ENCODE assay signal across 27 mouse cellular contexts in genomic region chr3:147968271-147968670, GRCm38 (mm10).
A peak's percentile ranks its signal among the peaks of the same experiment; 100 is the strongest.
DNase-seq lines count a peak whose midpoint lies in the region; ATAC-seq and TF ChIP-seq lines count a peak whose summit lies in the region.
"Had no signal": no experiment of that assay in that cellular context is flagged by ENCODE, and none has a peak within 500 bp of the region (broad histone marks: within the 10 kb centered on the region; RNA-seq: fewer than 3 reads in every experiment).

No protein-coding gene starts in this region.

- no peak for TF ChIP-seq CTCF in midbrain, postnatal 0 days (IDR thresholded peaks at IDR 0.05)

- no peaks in the 10 kb centered on the region for H3K36me3 ChIP-seq in neural tube, embryonic 11.5 days (ENCODE audit: control insufficient read depth, insufficient read depth, low read length)
- no peaks in the 10 kb centered on the region for H3K36me3 ChIP-seq in neural tube, embryonic 15.5 days
- H3K36me3 ChIP-seq in embryonic facial prominence, embryonic 14.5 days (ENCODE audit: control insufficient read depth, insufficient read depth, low read length): no peaks in the 10 kb centered on the region
- no peaks in the 10 kb centered on the region for H3K36me3 ChIP-seq in midbrain, embryonic 11.5 days (ENCODE audit: control insufficient read depth, insufficient read depth, low read length)
- H3K36me3 ChIP-seq in midbrain, postnatal 0 days (ENCODE audit: insufficient read depth, low read length): no peaks in the 10 kb centered on the region
- H3K36me3 ChIP-seq in limb, embryonic 10.5 days: no peaks in the 10 kb centered on the region
- H3K36me3 ChIP-seq: heart, embryonic 15.5 days; limb, embryonic 12.5 days; stomach, embryonic 15.5 days had no signal

- H3K27me3 ChIP-seq in neural tube, embryonic 11.5 days (ENCODE audit: control insufficient read depth, insufficient read depth, low read length): no peaks in the 10 kb centered on the region
- H3K27me3 ChIP-seq in neural tube, embryonic 15.5 days (replicated peaks): no peaks in the 10 kb centered on the region
- no peaks in the 10 kb centered on the region for H3K27me3 ChIP-seq in embryonic facial prominence, embryonic 14.5 days (replicated peaks; ENCODE audit: control insufficient read depth, insufficient read depth, low read length)
- H3K27me3 ChIP-seq in midbrain, embryonic 11.5 days (ENCODE audit: control insufficient read depth, insufficient read depth, low read length): no peaks in the 10 kb centered on the region
- no peaks in the 10 kb centered on the region for H3K27me3 ChIP-seq in midbrain, postnatal 0 days (ENCODE audit: insufficient read depth, low read length)
- H3K27me3 ChIP-seq in limb, embryonic 10.5 days (ENCODE audit: low read depth, poor library complexity, severe bottlenecking): no peaks in the 10 kb centered on the region
- H3K27me3 ChIP-seq: heart, embryonic 15.5 days; stomach, embryonic 15.5 days had no signal

- WGBS in neural tube, embryonic 11.5 days: 67% methylated on average over 11 of the region's 11 CpGs
- WGBS in neural tube, embryonic 15.5 days: 56% methylated on average over 11 of the region's 11 CpGs
- WGBS in embryonic facial prominence, embryonic 14.5 days: 69% methylated on average over 11 of the region's 11 CpGs
- WGBS in midbrain, embryonic 11.5 days: 47% methylated on average over 11 of the region's 11 CpGs
- WGBS in midbrain, postnatal 0 days: 42% methylated on average over 11 of the region's 11 CpGs
- 85% methylated on average over 11 of the region's 11 CpGs for WGBS in limb, embryonic 10.5 days

- peaks cover 4% of the 10 kb centered on the region for H3K4me1 ChIP-seq in neural tube, embryonic 11.5 days (ENCODE audit: control insufficient read depth, insufficient read depth, low read length)
- H3K4me1 ChIP-seq in neural tube, embryonic 15.5 days: peaks cover 15% of the 10 kb centered on the region
- peaks cover 20% of the 10 kb centered on the region; the same call in 1 of the 2 replicates for H3K4me1 ChIP-seq in embryonic facial prominence, embryonic 14.5 days (ENCODE audit: control insufficient read depth, insufficient read depth, low read length)
- peaks cover 30% of the 10 kb centered on the region for H3K4me1 ChIP-seq in midbrain, embryonic 11.5 days (ENCODE audit: control insufficient read depth, insufficient read depth, low read length)
- peaks cover 6% of the 10 kb centered on the region; the same call in 1 of the 2 replicates for H3K4me1 ChIP-seq in midbrain, postnatal 0 days (ENCODE audit: insufficient read depth, low read length)
- peaks cover 36% of the 10 kb centered on the region for H3K4me1 ChIP-seq in limb, embryonic 10.5 days
- H3K4me1 ChIP-seq: stomach, embryonic 15.5 days had no signal

- H3K27ac ChIP-seq in neural tube, embryonic 11.5 days (ENCODE audit: low read depth, low read length): no peak overlapping the region
- no peak overlapping the region for H3K27ac ChIP-seq in neural tube, embryonic 15.5 days (replicated peaks)
- no peak overlapping the region for H3K27ac ChIP-seq in embryonic facial prominence, embryonic 14.5 days (replicated peaks; ENCODE audit: low read depth, low read length)
- peak overlapping the region; percentile 17; the same call in 1 of the 2 replicates for H3K27ac ChIP-seq in midbrain, embryonic 11.5 days (ENCODE audit: low read depth, low read length)
- H3K27ac ChIP-seq in midbrain, postnatal 0 days (ENCODE audit: low read depth, low read length): 0 out of 2 replicates have a peak overlapping the region, but pooled peaks have one; percentile 26
- H3K27ac ChIP-seq in limb, embryonic 10.5 days: no peak overlapping the region
- H3K27ac ChIP-seq: heart, adult 2 months; heart, embryonic 15.5 days; layer of hippocampus, adult 2 months; limb, embryonic 12.5 days; macrophage; stomach, embryonic 15.5 days had no signal

- ATAC-seq in neural tube, embryonic 11.5 days (ENCODE audit: insufficient read depth, low FRiP score, low TSS enrichment): 0 out of 2 replicates have a peak, but pooled peaks have one; percentile 14
- ATAC-seq in neural tube, embryonic 15.5 days (ENCODE audit: low FRiP score): no peak
- no peak for ATAC-seq in embryonic facial prominence, embryonic 14.5 days (ENCODE audit: low read depth)
- ATAC-seq in midbrain, embryonic 11.5 days (ENCODE audit: low FRiP score): peak; percentile 49
- ATAC-seq in midbrain, postnatal 0 days (ENCODE audit: low FRiP score): no peak
- ATAC-seq in CD4-positive, CD25-positive, alpha-beta regulatory T cell, adult 4 months: no peak
- ATAC-seq: activated CD4-positive, CD25-positive, alpha-beta regulatory T cell, adult 4 months; intestine, embryonic 16.5 days; liver, postnatal 0 days; lung, postnatal 0 days had no signal

- H3K4me3 ChIP-seq in neural tube, embryonic 11.5 days (ENCODE audit: low read depth, low read length): no peak overlapping the region
- H3K4me3 ChIP-seq in neural tube, embryonic 15.5 days (replicated peaks): no peak overlapping the region
- H3K4me3 ChIP-seq in embryonic facial prominence, embryonic 14.5 days (ENCODE audit: low read depth, low read length): no peak overlapping the region
- no peak overlapping the region for H3K4me3 ChIP-seq in midbrain, embryonic 11.5 days (ENCODE audit: low read depth, low read length)
- H3K4me3 ChIP-seq in midbrain, postnatal 0 days (ENCODE audit: low read depth, low read length): no peak overlapping the region
- H3K4me3 ChIP-seq in limb, embryonic 10.5 days: no peak overlapping the region
- H3K4me3 ChIP-seq: heart, adult 2 months; heart, embryonic 15.5 days; layer of hippocampus, adult 2 months; limb, embryonic 12.5 days; stomach, embryonic 15.5 days had no signal

- H3K9ac ChIP-seq in neural tube, embryonic 11.5 days (ENCODE audit: low read length): no peak overlapping the region
- H3K9ac ChIP-seq in neural tube, embryonic 15.5 days (replicated peaks): no peak overlapping the region
- no peak overlapping the region for H3K9ac ChIP-seq in embryonic facial prominence, embryonic 14.5 days (ENCODE audit: low read depth, low read length)
- no peak overlapping the region for H3K9ac ChIP-seq in midbrain, embryonic 11.5 days (ENCODE audit: low read length)
- no peak overlapping the region for H3K9ac ChIP-seq in midbrain, postnatal 0 days (replicated peaks; ENCODE audit: low read length, poor library complexity, severe bottlenecking)
- H3K9ac ChIP-seq: heart, embryonic 15.5 days; limb, embryonic 12.5 days; liver, postnatal 0 days; stomach, embryonic 15.5 days had no signal

- no peaks in the 10 kb centered on the region for H3K9me3 ChIP-seq in neural tube, embryonic 11.5 days (ENCODE audit: control insufficient read depth, low read length)
- H3K9me3 ChIP-seq in neural tube, embryonic 15.5 days (replicated peaks): no peaks in the 10 kb centered on the region
- no peaks in the 10 kb centered on the region for H3K9me3 ChIP-seq in embryonic facial prominence, embryonic 14.5 days (ENCODE audit: control insufficient read depth, low read length)
- H3K9me3 ChIP-seq in midbrain, embryonic 11.5 days (ENCODE audit: control insufficient read depth, low read length): no peaks in the 10 kb centered on the region
- H3K9me3 ChIP-seq in midbrain, postnatal 0 days (ENCODE audit: low read length): no peaks in the 10 kb centered on the region
- no peaks in the 10 kb centered on the region for H3K9me3 ChIP-seq in limb, embryonic 10.5 days (replicated peaks)
- H3K9me3 ChIP-seq: heart, embryonic 15.5 days; limb, embryonic 12.5 days; stomach, embryonic 15.5 days had no signal

- no peak overlapping the region for H3K4me2 ChIP-seq in neural tube, embryonic 11.5 days (ENCODE audit: low read depth)
- no peak overlapping the region; the same call in 1 of the 2 replicates for H3K4me2 ChIP-seq in neural tube, embryonic 15.5 days
- peak overlapping the region; percentile 30; the same call in 1 of the 2 replicates for H3K4me2 ChIP-seq in embryonic facial prominence, embryonic 14.5 days (ENCODE audit: low read depth, low read length)
- peak overlapping the region; percentile 16; the same call in 1 of the 2 replicates for H3K4me2 ChIP-seq in midbrain, embryonic 11.5 days
- H3K4me2 ChIP-seq in midbrain, postnatal 0 days (ENCODE audit: low read depth, low read length, poor library complexity, severe bottlenecking): no peak overlapping the region
- H3K4me2 ChIP-seq: heart, embryonic 15.5 days; limb, embryonic 12.5 days; liver, embryonic 11.5 days; stomach, embryonic 15.5 days had no signal

- intact Hi-C loops in heart, postnatal 36 days (cut with DNase I): no loop called here

- no peak for DNase-seq in neural tube, embryonic 11.5 days (ENCODE audit: low spot score)
- no peak for DNase-seq in embryonic facial prominence, embryonic 14.5 days (ENCODE audit: low spot score)
- DNase-seq in midbrain, embryonic 11.5 days (ENCODE audit: low spot score, missing footprints): peak; percentile 92
- no peak for DNase-seq in midbrain, postnatal 0 days (ENCODE audit: low spot score)
- DNase-seq in heart, postnatal 36 days: no peak
- DNase-seq in limb, embryonic 10.5 days (ENCODE audit: low spot score): no peak
- DNase-seq: adrenal gland, postnatal 14 days; cerebellum, adult 8-10 months; cerebellum, postnatal 36 days; gastrocnemius, postnatal 36 days; heart, adult 2 months; kidney, postnatal 25 days; layer of hippocampus, postnatal 36 days; liver, postnatal 0 days; thymus, adult 2 months; thymus, postnatal 4 days had no signal

Comparison
In these comparisons a context has a peak if more than half of its experiments do, and no peak if none do; other contexts are left out.
1. ATAC-seq: peak in neural tube, embryonic 11.5 days (single experiment) and midbrain, embryonic 11.5 days (single experiment); none in neural tube, embryonic 15.5 days (single experiment), embryonic facial prominence, embryonic 14.5 days (single experiment), midbrain, postnatal 0 days (single experiment) and CD4-positive, CD25-positive, alpha-beta regulatory T cell, adult 4 months (single experiment).
2. H3K4me2 ChIP-seq: peak in embryonic facial prominence, embryonic 14.5 days (single experiment) and midbrain, embryonic 11.5 days (single experiment); none in neural tube, embryonic 11.5 days (single experiment), neural tube, embryonic 15.5 days (single experiment) and midbrain, postnatal 0 days (single experiment).
3. H3K27ac ChIP-seq: peak in midbrain, embryonic 11.5 days (single experiment) and midbrain, postnatal 0 days (single experiment); none in neural tube, embryonic 11.5 days (single experiment), neural tube, embryonic 15.5 days (single experiment), embryonic facial prominence, embryonic 14.5 days (single experiment) and limb, embryonic 10.5 days (single experiment).